Mouse (Mus musculus): ENCODE measurements around the gene Fcgbp.

DNA sequence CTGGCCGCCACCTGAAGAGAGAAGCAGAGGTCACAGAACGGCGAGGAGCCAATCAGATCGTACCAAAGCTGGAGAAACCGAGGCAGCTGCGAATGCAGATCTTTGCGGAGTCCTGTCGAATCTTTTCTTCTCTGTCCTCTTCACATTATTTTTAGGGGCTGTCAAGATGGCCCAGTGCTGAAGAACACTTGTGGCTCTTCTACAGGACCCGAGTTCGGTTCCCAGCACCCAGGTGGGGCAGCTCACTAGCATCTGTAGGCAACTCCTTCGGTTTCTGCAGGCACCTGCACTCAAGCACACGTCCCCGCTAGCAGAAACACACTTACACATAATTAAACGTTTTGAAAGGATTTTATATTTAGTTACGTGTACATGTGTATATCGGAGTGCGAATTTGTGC, 20.5 kb upstream of the Fcgbp start:
- TF ChIP-seq CTCF (IDR thresholded peaks at IDR 0.05; ENCODE audit: control insufficient read depth, insufficient read depth, low read length): no peak
- TF ChIP-seq POLR2A (IDR thresholded peaks at IDR 0.05; ENCODE audit: borderline replicate concordance, control insufficient read depth, low read depth, low read length): no peak
